Mouse (Mus musculus): Measurements from ENCODE around the gene Fam43a. TPM values are rescaled to one million over a fixed set of nuclear protein-coding genes. Genes with fewer than 3 reads are reported as not detected.
A peak's percentile ranks its signal among the peaks of the same experiment; 100 is the strongest.

Fam43a gene
- polyA plus RNA-seq, 1 experiment, result 19.4 TPM

DNA sequence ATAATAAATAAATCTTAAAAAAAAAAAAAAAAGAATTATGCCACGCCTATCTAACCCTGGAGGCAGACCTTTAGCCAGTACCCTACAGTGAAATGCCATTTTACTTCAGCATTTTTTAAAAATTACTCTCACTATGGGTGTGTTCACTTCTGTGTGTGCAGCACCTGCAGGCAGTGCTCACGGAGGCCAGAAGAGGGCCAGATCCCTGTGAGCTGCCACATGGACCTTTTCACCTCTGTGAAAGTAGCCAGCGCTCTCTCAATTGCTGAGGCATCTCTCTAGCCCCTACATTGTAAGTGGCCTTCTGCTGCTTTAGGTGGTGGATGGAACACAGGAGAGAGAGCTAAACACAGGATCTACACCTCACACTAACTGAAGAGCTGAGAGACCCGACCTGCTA, 29.4 kb upstream of the Fam43a start:
- TF ChIP-seq POLR2A (IDR thresholded peaks at IDR 0.05; ENCODE audit: low read depth, low read length), result no peak
- Histone ChIP-seq H3K4me3 (ENCODE audit: insufficient read depth, low read length) (no peak overlapping the region), H3K27ac (ENCODE audit: insufficient read depth, low read length) (no peak overlapping the region), H3K4me1 (ENCODE audit: control insufficient read depth, insufficient read depth, low read length) (no peaks in the 10 kb centered on the region)

DNA sequence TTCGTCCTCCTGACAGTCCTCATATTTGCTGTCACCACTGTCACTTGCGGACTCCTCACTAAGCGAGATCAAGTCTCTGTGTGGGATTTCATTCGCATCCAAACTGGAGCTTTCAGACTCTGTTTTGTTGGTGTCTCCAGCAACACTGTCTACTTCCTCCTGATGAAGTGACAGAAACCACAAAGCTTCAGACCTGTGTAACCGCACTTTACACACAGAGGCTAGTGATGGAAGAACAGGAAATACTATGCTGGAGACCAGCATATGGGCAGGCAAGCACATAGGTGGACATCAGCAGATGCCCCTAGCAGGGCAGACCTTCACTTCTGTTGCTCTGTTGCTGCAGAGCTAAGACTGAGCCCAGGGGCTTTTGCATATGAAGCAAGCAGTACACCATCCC, 28.1 kb upstream of the Fam43a start:
- Histone ChIP-seq H3K4me1 (ENCODE audit: control insufficient read depth, insufficient read depth, low read length) (no peaks in the 10 kb centered on the region), H3K27ac (ENCODE audit: insufficient read depth, low read length) (no peak overlapping the region), H3K4me3 (ENCODE audit: insufficient read depth, low read length) (no peak overlapping the region)
- no peak for TF ChIP-seq POLR2A (IDR thresholded peaks at IDR 0.05; ENCODE audit: low read depth, low read length)
- no peak for TF ChIP-seq CTCF (IDR thresholded peaks at IDR 0.05; ENCODE audit: borderline replicate concordance, insufficient read depth, low read length)

DNA sequence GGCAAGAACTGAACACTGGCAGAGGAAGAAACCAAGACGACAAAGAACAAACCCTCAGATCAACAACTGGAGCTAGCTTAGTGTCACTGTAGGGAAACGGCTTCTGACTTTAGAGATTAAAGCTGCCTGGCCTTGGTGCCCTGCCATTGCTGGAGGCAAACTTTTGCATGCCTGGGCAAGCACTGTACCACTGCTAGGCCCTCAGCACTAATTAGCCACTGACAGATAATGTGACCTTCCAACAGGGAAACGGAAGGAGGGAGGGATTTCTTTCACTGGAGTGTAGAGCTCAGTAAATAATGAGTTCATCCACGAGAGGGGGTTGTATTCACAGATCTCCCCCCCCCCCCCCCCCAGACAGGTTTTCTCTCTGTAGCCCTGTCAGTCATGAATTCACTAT, 27.3 kb upstream of the Fam43a start:
- Histone ChIP-seq H3K4me3 (ENCODE audit: insufficient read depth, low read length) (no peak overlapping the region), H3K27ac (ENCODE audit: insufficient read depth, low read length) (no peak overlapping the region), H3K4me1 (ENCODE audit: control insufficient read depth, insufficient read depth, low read length) (no peaks in the 10 kb centered on the region)
- TF ChIP-seq CTCF (IDR thresholded peaks at IDR 0.05; ENCODE audit: borderline replicate concordance, insufficient read depth, low read length) (no peak), POLR2A (IDR thresholded peaks at IDR 0.05; ENCODE audit: low read depth, low read length) (no peak)

DNA sequence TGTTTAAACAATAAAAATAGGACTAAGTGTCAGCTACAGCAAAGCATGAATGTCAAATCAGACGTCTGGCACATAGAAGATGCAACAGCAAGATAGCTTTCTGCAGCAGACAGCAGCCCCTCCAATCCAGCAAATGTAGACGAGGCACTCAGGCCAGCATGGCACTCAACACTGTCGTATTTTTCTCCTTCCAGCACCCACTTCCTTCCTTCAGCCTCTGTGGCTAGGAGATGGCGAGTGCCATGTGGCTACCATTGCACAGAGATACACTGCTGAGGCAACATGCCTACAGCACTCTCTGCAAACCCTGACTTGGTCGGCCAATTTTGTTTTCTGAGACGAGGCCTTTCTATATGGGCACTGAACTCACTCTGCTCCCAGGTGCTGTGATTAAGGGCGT, 23.7 kb upstream of the Fam43a start:
- Histone ChIP-seq H3K4me3 (ENCODE audit: insufficient read depth, low read length) (no peak overlapping the region), H3K27ac (ENCODE audit: insufficient read depth, low read length) (no peak overlapping the region), H3K4me1 (ENCODE audit: control insufficient read depth, insufficient read depth, low read length) (no peaks in the 10 kb centered on the region)
- TF ChIP-seq POLR2A (IDR thresholded peaks at IDR 0.05; ENCODE audit: low read depth, low read length) (no peak), CTCF (IDR thresholded peaks at IDR 0.05; ENCODE audit: borderline replicate concordance, insufficient read depth, low read length) (no peak)

DNA sequence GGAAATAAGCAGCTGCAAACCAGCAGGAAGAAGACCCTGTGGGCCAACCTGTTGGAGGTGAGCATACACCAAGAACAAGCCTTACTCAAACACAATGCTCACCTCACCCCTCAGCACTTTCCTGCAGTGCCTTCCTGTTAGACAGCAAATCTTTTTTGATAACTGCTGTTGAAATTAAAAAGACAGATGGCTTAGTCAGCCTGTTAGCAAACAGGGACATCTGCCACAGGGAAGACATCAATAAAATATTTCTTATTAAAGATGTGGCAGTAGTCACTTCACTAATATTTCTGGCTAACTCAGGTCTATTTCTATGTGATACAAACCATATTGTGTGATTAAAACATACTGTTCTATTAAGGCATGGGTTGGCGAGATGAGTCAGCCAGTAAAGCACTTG, 23.1 kb upstream of the Fam43a start:
- H3K27ac ChIP-seq (ENCODE audit: insufficient read depth, low read length), result no peak overlapping the region
- TF ChIP-seq POLR2A (IDR thresholded peaks at IDR 0.05; ENCODE audit: low read depth, low read length), result no peak
- no peak for TF ChIP-seq CTCF (IDR thresholded peaks at IDR 0.05; ENCODE audit: borderline replicate concordance, insufficient read depth, low read length)
- no peaks in the 10 kb centered on the region for H3K4me1 ChIP-seq (ENCODE audit: control insufficient read depth, insufficient read depth, low read length)
- H3K4me3 ChIP-seq (ENCODE audit: insufficient read depth, low read length), result no peak overlapping the region

DNA sequence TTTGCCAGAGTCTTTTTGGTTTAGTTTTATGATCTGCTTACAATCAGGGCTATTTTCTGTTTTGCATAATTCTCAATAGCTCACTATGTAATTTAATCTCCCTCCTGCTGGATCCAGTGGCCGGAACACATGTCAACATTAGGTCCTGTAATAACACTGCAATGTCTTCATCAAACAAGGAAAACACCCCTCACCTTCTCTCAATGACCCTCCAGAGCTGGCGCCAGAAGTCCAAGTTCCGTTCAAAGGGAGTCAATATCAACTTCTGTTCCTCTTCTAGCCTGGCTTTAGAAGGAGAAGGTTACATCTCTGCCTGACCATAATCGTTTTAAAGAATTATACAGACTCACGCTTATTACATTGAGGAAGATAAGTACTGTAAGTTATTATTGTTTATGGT, 18.8 kb upstream of the Fam43a start:
- no peak overlapping the region for H3K4me3 ChIP-seq (ENCODE audit: insufficient read depth, low read length)
- no peaks in the 10 kb centered on the region for H3K4me1 ChIP-seq (ENCODE audit: control insufficient read depth, insufficient read depth, low read length)
- H3K27ac ChIP-seq (ENCODE audit: insufficient read depth, low read length), result no peak overlapping the region
- TF ChIP-seq POLR2A (IDR thresholded peaks at IDR 0.05; ENCODE audit: low read depth, low read length), result no peak
- TF ChIP-seq CTCF (IDR thresholded peaks at IDR 0.05; ENCODE audit: borderline replicate concordance, insufficient read depth, low read length), result no peak

DNA sequence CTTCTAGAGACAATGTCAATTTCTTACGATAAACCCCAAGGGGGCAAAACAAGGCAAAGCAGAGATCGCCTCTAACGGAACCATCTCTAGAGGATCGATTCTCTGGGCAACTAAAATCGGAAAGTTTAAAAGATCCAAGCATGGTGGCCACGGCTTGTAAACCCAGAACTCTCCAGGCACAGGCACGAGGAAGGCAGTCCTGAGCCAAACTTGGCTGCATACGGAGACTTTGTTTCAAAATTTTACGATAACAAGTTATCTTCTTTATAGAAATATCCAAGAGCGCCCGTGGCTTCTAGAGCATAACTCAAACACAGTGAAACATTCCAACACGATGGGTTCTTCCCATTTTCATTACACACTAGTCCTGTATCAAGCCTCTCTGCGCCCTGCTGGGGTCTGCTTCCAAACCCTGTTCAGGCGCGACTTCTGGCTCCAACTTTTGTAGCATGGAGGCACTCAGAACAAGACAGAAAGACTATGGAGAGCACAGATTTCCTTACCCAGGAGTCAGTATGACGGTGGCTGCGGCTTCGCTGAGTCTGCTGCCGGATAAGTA, 12.5 kb upstream of the Fam43a start:
- H3K4me3 ChIP-seq (ENCODE audit: insufficient read depth, low read length), result peak overlapping the region; percentile 92
- no peak overlapping the region for H3K27ac ChIP-seq (ENCODE audit: insufficient read depth, low read length)
- peaks cover 3% of the 10 kb centered on the region; the same call in 1 of the 2 replicates for H3K4me1 ChIP-seq (ENCODE audit: control insufficient read depth, insufficient read depth, low read length)
- TF ChIP-seq CTCF (IDR thresholded peaks at IDR 0.05; ENCODE audit: borderline replicate concordance, insufficient read depth, low read length), result no peak

DNA sequence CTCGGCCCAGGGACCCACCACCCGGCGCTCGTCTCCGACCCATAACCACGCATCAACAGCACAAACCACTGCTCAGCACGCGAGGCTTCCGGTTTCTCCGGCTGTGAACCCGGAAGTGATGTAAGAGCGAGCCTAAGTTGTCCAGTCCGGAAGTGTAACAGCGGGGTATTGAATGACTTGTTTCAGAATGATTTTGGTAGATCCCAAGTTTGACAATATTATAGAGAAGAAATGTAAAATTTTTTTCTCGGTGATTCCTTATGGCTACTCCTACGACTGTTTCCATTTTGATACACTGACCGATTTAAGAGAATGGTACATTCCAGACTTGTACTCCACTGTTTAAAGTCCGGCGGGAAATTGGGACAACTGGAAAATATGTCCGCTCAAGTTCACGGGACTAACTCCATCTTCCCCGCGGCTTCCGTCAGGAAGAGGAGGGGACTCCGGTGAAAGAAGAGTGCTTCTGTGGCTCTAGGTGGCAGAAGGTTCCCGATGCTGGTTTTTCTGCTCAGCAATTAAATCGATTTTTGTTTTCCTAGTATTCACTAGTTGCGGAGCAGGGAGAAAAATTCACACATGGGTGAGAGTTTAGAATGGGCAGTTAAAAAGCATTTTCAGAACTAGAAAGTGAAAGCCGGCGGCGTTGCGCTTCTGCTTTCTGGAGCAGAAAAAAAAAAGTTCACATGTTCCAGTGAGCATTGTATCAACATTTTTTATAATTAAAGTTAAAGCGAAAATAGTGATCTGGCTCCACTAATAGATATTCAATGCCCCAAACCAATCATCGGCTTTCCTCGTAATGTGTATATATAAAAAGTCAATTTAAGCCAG, 11.8 kb upstream of the Fam43a start, which contains the start of gene Lsg1:
Lsg1 (minus strand) TSS at position 99 of the 834 bp plus-strand sequence.
- Histone ChIP-seq H3K4me3 (ENCODE audit: insufficient read depth, low read length) (peak within 1 kb of the TSS; percentile 92), H3K4me1 (ENCODE audit: control insufficient read depth, insufficient read depth, low read length) (peaks cover 3% of the 10 kb centered on the region; the same call in 1 of the 2 replicates), H3K27ac (ENCODE audit: insufficient read depth, low read length) (peak within 1 kb of the TSS; percentile 54; the same call in 1 of the 2 replicates)
- TF ChIP-seq CTCF (IDR thresholded peaks at IDR 0.05; ENCODE audit: borderline replicate concordance, insufficient read depth, low read length), result no peak
- TF ChIP-seq POLR2A (IDR thresholded peaks at IDR 0.05; ENCODE audit: low read depth, low read length), result peak; percentile 83

DNA sequence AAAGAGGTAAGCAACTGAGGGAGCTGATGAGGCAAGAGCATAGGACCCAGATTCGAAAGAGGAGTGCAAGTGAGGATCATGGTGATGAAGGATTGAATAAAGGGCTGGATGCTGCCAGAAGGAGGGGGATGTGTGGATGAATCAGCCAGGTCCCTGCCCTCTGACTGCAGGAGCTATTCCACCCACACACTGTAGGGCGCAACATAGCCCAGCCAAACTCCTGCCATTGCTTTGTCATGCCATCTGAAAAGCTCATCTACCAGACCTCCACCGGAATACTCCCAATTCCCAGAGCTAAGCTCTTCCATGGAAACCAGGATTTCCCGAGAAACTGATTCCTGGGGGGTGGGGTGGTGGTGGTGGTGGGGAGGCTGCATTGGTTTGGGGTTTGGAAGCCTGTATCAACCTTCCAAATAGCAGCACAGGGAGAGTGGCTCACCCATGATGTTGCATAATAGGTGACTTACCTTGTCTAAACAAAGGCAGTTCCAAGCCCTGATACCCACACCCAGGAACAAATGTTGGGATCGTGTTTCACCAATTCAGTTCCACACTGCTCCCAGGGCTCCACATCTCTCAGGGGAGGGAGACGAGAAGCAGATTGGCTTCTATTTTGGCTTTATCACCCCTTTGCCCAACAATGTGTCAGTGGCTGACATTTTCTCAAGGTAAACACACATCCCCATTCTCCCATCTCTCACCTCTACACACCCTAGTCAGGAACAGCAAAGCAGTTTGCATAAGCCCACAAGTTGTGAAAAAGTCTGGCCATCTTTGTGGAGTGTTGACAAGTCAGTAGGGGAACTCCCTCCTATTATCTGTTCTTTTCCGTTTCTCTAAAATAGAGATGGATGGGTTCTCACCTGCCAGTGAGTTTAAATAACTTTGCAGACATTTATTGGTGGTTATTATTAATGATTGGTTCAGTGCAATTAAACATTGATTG, 9.0 kb upstream of the Fam43a start:
- TF ChIP-seq POLR2A (IDR thresholded peaks at IDR 0.05; ENCODE audit: low read depth, low read length), result no peak
- TF ChIP-seq CTCF (IDR thresholded peaks at IDR 0.05; ENCODE audit: borderline replicate concordance, insufficient read depth, low read length), result no peak
- peaks cover 3% of the 10 kb centered on the region; the same call in 1 of the 2 replicates for H3K4me1 ChIP-seq (ENCODE audit: control insufficient read depth, insufficient read depth, low read length)

More for the DNA sequence above, 9.0 kb upstream of the Fam43a start:
- H3K4me3 ChIP-seq (ENCODE audit: insufficient read depth, low read length), result no peak overlapping the region
- H3K27ac ChIP-seq (ENCODE audit: insufficient read depth, low read length), result no peak overlapping the region

Data from embryonic fibroblast, embryonic 13.5 days (primary cell).